Mouse (Mus musculus): ENCODE results near the gene Lingo4. TPM values are rescaled to one million over a fixed set of nuclear protein-coding genes. Genes with fewer than 3 reads are reported as not detected.

Lingo4 gene
- polyA plus RNA-seq, 1 experiment from 2014 or later: 1.0 TPM

GRCm38 (mm10) chr3:94389420-94389819 is 8.9 kb upstream of the Lingo4 start:
- WGBS: 98% methylated on average over 16 of the region's 16 CpGs
- H3K27ac ChIP-seq (replicated peaks): no peak overlapping the region
- ATAC-seq (replicated peaks): no peak
- H3K9me3 ChIP-seq: no peaks in the 10 kb centered on the region
- H3K9ac ChIP-seq (replicated peaks): no peak overlapping the region
- no peaks in the 10 kb centered on the region for H3K4me1 ChIP-seq
- no peaks in the 10 kb centered on the region for H3K27me3 ChIP-seq
- no peak overlapping the region for H3K4me2 ChIP-seq (replicated peaks)
- H3K36me3 ChIP-seq: no peaks in the 10 kb centered on the region
- H3K4me3 ChIP-seq: no peak overlapping the region

DNA sequence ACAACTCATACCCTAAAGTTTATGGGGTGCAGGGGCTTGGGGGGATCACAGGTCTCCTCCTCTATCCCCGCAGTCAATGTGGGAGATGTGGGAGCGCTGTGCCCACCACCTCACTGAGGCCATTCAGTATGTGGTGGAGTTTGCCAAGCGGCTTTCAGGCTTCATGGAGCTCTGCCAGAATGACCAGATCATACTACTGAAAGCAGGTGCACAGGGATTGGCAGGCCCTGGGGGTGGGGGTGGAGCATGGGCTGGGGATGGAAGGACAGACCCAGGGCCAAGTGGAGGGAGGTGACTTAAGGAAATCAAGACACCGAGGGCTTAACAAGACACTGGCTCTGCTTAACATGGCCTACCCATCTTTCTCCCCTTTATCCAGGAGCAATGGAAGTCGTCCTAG is 7.3 kb upstream of the Lingo4 start:
- Histone ChIP-seq H3K36me3 (no peaks in the 10 kb centered on the region), H3K4me3 (no peak overlapping the region), H3K27ac (replicated peaks) (no peak overlapping the region), H3K27me3 (no peaks in the 10 kb centered on the region), H3K9me3 (no peaks in the 10 kb centered on the region), H3K4me1 (no peaks in the 10 kb centered on the region), H3K9ac (replicated peaks) (no peak overlapping the region), H3K4me2 (replicated peaks) (no peak overlapping the region)
- no peak for ATAC-seq (replicated peaks)
- 84% methylated on average over 5 of the region's 5 CpGs for WGBS

- Histone ChIP-seq H3K4me1 (no peaks in the 10 kb centered on the region), H3K9me3 (no peaks in the 10 kb centered on the region), H3K27me3 (no peaks in the 10 kb centered on the region), H3K4me3 (no peak overlapping the region), H3K4me2 (replicated peaks) (no peak overlapping the region), H3K36me3 (no peaks in the 10 kb centered on the region), H3K9ac (replicated peaks) (no peak overlapping the region), H3K27ac (replicated peaks) (no peak overlapping the region)
- ATAC-seq (replicated peaks): no peak
- WGBS: 90% methylated on average over 2 of the region's 2 CpGs
Observed at GRCm38 (mm10) chr3:94392128-94392527, 6.2 kb upstream of the Lingo4 start.

DNA sequence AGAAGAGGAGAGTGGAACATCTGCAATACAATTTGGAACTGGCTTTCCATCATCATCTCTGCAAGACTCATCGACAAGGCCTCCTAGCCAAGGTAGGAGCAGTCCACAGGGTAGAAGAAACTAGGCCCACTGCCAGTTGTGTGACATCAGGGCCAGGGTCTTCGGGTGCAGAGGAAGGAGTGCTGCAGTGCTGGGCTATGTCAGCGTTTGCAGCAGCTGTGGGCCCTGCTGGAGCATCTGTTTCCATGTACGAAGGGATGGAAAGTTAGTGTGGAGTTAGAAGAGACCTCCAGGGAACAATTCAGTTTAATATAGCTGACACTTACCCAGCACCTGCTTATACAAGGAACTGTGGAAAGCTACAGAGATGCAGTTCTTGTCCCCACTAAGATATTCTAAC is 5.3 kb upstream of the Lingo4 start:
- H3K4me2 ChIP-seq (replicated peaks): no peak overlapping the region
- peaks cover 4% of the 10 kb centered on the region; the same call in 1 of the 2 replicates for H3K27me3 ChIP-seq
- H3K9me3 ChIP-seq: no peaks in the 10 kb centered on the region
- H3K4me1 ChIP-seq: no peaks in the 10 kb centered on the region
- no peak overlapping the region for H3K27ac ChIP-seq (replicated peaks)
- H3K4me3 ChIP-seq: no peak overlapping the region
- WGBS: 76% methylated on average over 4 of the region's 4 CpGs
- no peak overlapping the region for H3K9ac ChIP-seq (replicated peaks)
- H3K36me3 ChIP-seq: no peaks in the 10 kb centered on the region
- ATAC-seq (replicated peaks): no peak

DNA sequence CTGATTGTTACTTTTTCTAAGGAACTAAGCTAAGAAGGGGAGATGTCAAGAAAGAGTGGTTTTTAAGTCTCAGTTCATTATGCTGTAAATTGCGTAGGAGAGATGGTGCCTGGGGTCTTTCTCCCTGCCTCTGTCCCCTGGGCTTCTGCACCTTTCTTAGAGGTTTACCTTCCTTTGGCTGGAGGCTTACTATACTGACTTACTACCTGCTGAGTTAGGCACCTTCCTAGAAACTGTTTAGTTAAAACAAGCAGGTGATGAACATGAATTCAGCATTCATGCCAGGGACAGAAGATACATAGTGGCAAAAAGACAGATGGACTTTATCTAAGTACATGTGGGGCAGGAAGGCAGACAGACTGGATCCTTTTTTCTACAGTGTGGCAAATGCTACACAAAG is 2.0 kb upstream of the Lingo4 start:
- Histone ChIP-seq H3K9me3 (no peaks in the 10 kb centered on the region), H3K9ac (replicated peaks) (no peak overlapping the region), H3K4me3 (no peak overlapping the region), H3K4me1 (peaks cover 22% of the 10 kb centered on the region), H3K27ac (replicated peaks) (no peak overlapping the region), H3K4me2 (replicated peaks) (no peak overlapping the region), H3K27me3 (peaks cover 7% of the 10 kb centered on the region; the same call in 1 of the 2 replicates), H3K36me3 (no peaks in the 10 kb centered on the region)
- WGBS: 78% methylated on average over 1 of the region's 1 CpGs
- ATAC-seq (replicated peaks): no peak

DNA sequence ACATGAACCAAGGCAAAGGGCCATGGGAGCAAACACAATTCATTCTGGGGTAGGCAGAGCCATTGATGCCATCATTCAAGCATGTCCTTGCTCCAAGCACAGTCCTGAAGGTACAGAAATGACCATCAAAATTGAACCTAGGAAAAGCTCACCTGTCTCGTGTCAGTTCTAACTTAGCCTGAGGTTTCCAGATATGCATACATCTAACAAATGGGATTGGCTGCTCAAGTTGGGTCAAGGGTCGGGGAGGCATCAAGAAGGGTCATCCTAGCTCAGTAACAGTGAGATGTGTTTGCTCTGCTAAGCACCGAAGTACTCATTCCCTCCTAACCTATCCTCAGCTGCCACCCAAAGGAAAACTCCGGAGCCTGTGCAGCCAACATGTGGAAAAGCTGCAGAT is 1.5 kb upstream of the Lingo4 start:
- no peak overlapping the region for H3K9ac ChIP-seq (replicated peaks)

GRCm38 (mm10) chr3:94398943-94399481 is 695 bp downstream of the Lingo4 start:
- no peaks in the 10 kb centered on the region for H3K36me3 ChIP-seq
- H3K9ac ChIP-seq (replicated peaks): peak overlapping the region; percentile 56
- H3K27ac ChIP-seq (replicated peaks): peak overlapping the region; percentile 55
- peaks cover 7% of the 10 kb centered on the region; the same call in 1 of the 2 replicates for H3K27me3 ChIP-seq
- ATAC-seq (replicated peaks): peak; percentile 82
- H3K4me1 ChIP-seq: peaks cover 22% of the 10 kb centered on the region
- H3K4me2 ChIP-seq (replicated peaks): peak overlapping the region; percentile 75
- peak overlapping the region; percentile 42 for H3K4me3 ChIP-seq
- under 1% methylated on average over 20 of the region's 20 CpGs for WGBS
- H3K9me3 ChIP-seq: no peaks in the 10 kb centered on the region

More for the DNA sequence above, 1.5 kb upstream of the Lingo4 start:
- Histone ChIP-seq H3K9me3 (no peaks in the 10 kb centered on the region), H3K4me2 (replicated peaks) (no peak overlapping the region), H3K4me1 (peaks cover 22% of the 10 kb centered on the region), H3K4me3 (no peak overlapping the region), H3K36me3 (no peaks in the 10 kb centered on the region), H3K27ac (replicated peaks) (no peak overlapping the region), H3K27me3 (peaks cover 7% of the 10 kb centered on the region; the same call in 1 of the 2 replicates)
- WGBS: 85% methylated on average over 4 of the region's 4 CpGs
- no peak for ATAC-seq (replicated peaks)

- Histone ChIP-seq H3K9ac (replicated peaks) (no peak overlapping the region; the same call in 1 of the 2 replicates), H3K4me1 (peaks cover 26% of the 10 kb centered on the region), H3K36me3 (no peaks in the 10 kb centered on the region), H3K4me2 (replicated peaks) (peak overlapping the region; percentile 75), H3K4me3 (peak overlapping the region; percentile 42), H3K27ac (replicated peaks) (no peak overlapping the region), H3K27me3 (peaks cover 7% of the 10 kb centered on the region; the same call in 1 of the 2 replicates), H3K9me3 (no peaks in the 10 kb centered on the region)
- 16% methylated on average over 5 of the region's 5 CpGs for WGBS
- ATAC-seq (replicated peaks): no peak
Observed at GRCm38 (mm10) chr3:94399663-94400310, 1.5 kb downstream of the Lingo4 start.

DNA sequence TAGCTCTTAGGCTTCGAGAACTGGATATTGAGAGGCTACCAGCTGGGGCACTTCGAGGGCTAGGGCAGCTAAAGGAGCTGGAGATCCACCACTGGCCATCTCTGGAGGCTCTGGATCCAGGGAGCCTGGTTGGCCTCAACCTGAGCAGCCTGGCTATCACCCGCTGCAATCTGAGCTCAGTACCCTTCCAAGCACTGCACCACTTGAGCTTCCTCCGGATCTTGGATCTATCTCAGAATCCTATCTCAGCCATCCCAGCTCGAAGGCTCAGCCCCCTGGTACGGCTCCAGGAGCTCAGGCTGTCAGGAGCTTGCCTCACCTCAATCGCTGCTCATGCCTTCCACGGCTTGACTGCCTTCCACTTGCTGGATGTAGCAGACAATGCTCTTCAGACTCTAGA is 4.1 kb downstream of the Lingo4 start:
- Histone ChIP-seq H3K27ac (replicated peaks) (no peak overlapping the region), H3K4me2 (replicated peaks) (no peak overlapping the region), H3K9me3 (no peaks in the 10 kb centered on the region), H3K4me3 (no peak overlapping the region), H3K36me3 (no peaks in the 10 kb centered on the region), H3K4me1 (peaks cover 31% of the 10 kb centered on the region), H3K9ac (replicated peaks) (no peak overlapping the region), H3K27me3 (peaks cover 7% of the 10 kb centered on the region; the same call in 1 of the 2 replicates)
- no peak for ATAC-seq (replicated peaks)
- WGBS: 72% methylated on average over 8 of the region's 8 CpGs

- Histone ChIP-seq H3K9me3 (no peaks in the 10 kb centered on the region), H3K4me2 (replicated peaks) (no peak overlapping the region), H3K36me3 (no peaks in the 10 kb centered on the region), H3K4me3 (no peak overlapping the region), H3K27me3 (no peaks in the 10 kb centered on the region), H3K4me1 (peaks cover 21% of the 10 kb centered on the region), H3K9ac (replicated peaks) (no peak overlapping the region), H3K27ac (replicated peaks) (peak overlapping the region; percentile 52; the same call in 1 of the 2 replicates)
- peak; percentile 77 for ATAC-seq (replicated peaks)
- 37% methylated on average over 7 of the region's 7 CpGs for WGBS
Observed at GRCm38 (mm10) chr3:94404366-94405054, 6.2 kb downstream of the Lingo4 start.

DNA sequence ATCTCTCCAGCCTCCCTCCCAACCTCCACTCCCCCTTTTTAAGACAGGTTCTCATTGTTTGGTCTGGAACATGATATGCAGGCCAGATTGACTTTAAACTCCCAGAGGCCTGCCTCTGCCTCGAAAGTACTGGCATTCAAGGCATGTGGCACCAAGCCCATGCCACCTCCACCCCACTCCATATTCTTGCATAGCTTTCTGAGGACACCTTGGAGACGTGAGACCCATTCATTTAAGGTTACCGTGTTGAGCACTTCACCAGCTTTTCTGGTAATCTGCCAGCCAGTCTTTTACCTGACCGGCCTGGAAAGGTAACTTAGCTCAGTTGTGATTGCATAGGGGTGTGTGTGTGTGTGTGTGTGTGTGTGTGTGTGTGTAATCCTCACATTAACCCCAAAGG is 7.2 kb downstream of the Lingo4 start:
- H3K36me3 ChIP-seq: no peaks in the 10 kb centered on the region
- ATAC-seq (replicated peaks): no peak
- H3K27me3 ChIP-seq: no peaks in the 10 kb centered on the region
- H3K9ac ChIP-seq (replicated peaks): no peak overlapping the region
- H3K27ac ChIP-seq (replicated peaks): no peak overlapping the region
- no peak overlapping the region for H3K4me2 ChIP-seq (replicated peaks)
- WGBS: 77% methylated on average over 4 of the region's 4 CpGs
- peaks cover 10% of the 10 kb centered on the region for H3K4me1 ChIP-seq
- no peak overlapping the region for H3K4me3 ChIP-seq
- no peaks in the 10 kb centered on the region for H3K9me3 ChIP-seq

DNA sequence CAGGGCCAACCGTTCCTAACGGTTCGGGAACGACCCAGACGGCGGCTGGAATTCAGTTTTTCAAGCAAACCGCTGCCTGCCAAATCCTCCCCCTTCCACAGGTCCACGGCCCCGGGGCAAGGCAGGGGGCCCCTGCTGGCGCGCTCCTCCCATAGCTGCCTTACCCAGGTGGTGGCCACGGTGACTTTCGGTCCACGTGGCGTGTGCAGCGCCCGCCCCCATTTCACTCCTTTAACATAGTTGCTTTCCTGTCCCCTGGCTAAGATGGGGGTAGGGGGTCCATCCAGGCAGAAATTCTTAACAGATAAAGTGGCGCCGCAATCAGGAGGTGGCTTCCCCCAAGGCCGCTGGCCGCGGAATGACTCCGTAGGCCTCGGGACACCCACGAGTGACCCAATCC is 14.2 kb downstream of the Lingo4 start:
- H3K4me1 ChIP-seq: peaks cover 17% of the 10 kb centered on the region
- peak overlapping the region; percentile 84 for H3K27ac ChIP-seq (replicated peaks)
- H3K4me3 ChIP-seq: peak overlapping the region; percentile 74
- peak overlapping the region; percentile 56 for H3K9ac ChIP-seq (replicated peaks)
- peak overlapping the region; percentile 90 for H3K4me2 ChIP-seq (replicated peaks)
- no peaks in the 10 kb centered on the region for H3K27me3 ChIP-seq
- WGBS: 4% methylated on average over 25 of the region's 25 CpGs
- no peaks in the 10 kb centered on the region for H3K9me3 ChIP-seq
- no peaks in the 10 kb centered on the region for H3K36me3 ChIP-seq
- ATAC-seq (replicated peaks): peak; percentile 68

All from forebrain, embryonic 15.5 days (tissue).